Mouse (Mus musculus): ENCODE data around the gene Purb. TPM values are rescaled to one million over a fixed set of nuclear protein-coding genes. Genes with fewer than 3 reads are reported as not detected.

The Purb gene
- total RNA-seq, 1 experiment: 49.8 TPM

GRCm38 (mm10) chr11:6483103-6483502 is 7.4 kb upstream of the Purb start:
- Histone ChIP-seq H3K9ac (ENCODE audit: insufficient read depth, low read depth, low read length, poor library complexity, severe bottlenecking) (no peak overlapping the region), H3K4me3 (ENCODE audit: insufficient read depth in 1 of 2, low read depth in 1 of 2, low read length in 2 of 2, poor library complexity in 1 of 2, severe bottlenecking in 1 of 2) (no peak overlapping the region), H3K4me1 (ENCODE audit: control insufficient read depth in 2 of 2, insufficient read depth in 2 of 2, low read length in 2 of 2, poor library complexity in 1 of 2) (peaks cover 2 to 19% of the 10 kb centered on the region in 2 experiments; a peak in 3 of 4 replicates), H3K36me3 (ENCODE audit: control insufficient read depth, insufficient read depth, low read length, poor library complexity, severe bottlenecking) (no peaks in the 10 kb centered on the region), H3K9me3 (ENCODE audit: control insufficient read depth, insufficient read depth, low read depth, low read length) (no peaks in the 10 kb centered on the region), H3K27ac (ENCODE audit: insufficient read depth, low read depth, low read length, poor library complexity, severe bottlenecking) (no peak overlapping the region)
- in situ Hi-C loops (cut with MboI; ENCODE audit: low sequenced_read_pairs in 2 of 2, unreplicated experiment in 2 of 2): no loop called here
- TF ChIP-seq CHD2 (IDR thresholded peaks at IDR 0.05; ENCODE audit: low read depth, low read length) (no peak), ZNF384 (IDR thresholded peaks at IDR 0.05; ENCODE audit: low read depth, low read length) (no peak), ZC3H11A (IDR thresholded peaks at IDR 0.05; ENCODE audit: borderline replicate concordance, low read depth, low read length) (no peak), HCFC1 (IDR thresholded peaks at IDR 0.05; ENCODE audit: borderline replicate concordance, insufficient read depth, low read length) (no peak), MAFK (IDR thresholded peaks at IDR 0.05; ENCODE audit: insufficient read depth, low read depth, low read length) (no peak)
- DNase-seq (ENCODE audit: low read depth, low spot score): no peak

- TF ChIP-seq ZC3H11A (IDR thresholded peaks at IDR 0.05; ENCODE audit: borderline replicate concordance, low read depth, low read length): no peak
These were observed 6.0 kb upstream of the Purb start for GRCm38 (mm10) chr11:6481669-6482185.

GRCm38 (mm10) chr11:6480681-6481405 is 5.1 kb upstream of the Purb start:
- H3K9ac ChIP-seq (ENCODE audit: insufficient read depth, low read depth, low read length, poor library complexity, severe bottlenecking): no peak overlapping the region

More at GRCm38 (mm10) chr11:6481669-6482185, 6.0 kb upstream of the Purb start:
- no peak overlapping the region for H3K4me3 ChIP-seq (ENCODE audit: insufficient read depth in 1 of 2, low read depth in 1 of 2, low read length in 2 of 2, poor library complexity in 1 of 2, severe bottlenecking in 1 of 2)
- no peaks in the 10 kb centered on the region for H3K36me3 ChIP-seq (ENCODE audit: control insufficient read depth, insufficient read depth, low read length, poor library complexity, severe bottlenecking)
- H3K9ac ChIP-seq (ENCODE audit: insufficient read depth, low read depth, low read length, poor library complexity, severe bottlenecking): no peak overlapping the region
- H3K27ac ChIP-seq (ENCODE audit: insufficient read depth, low read depth, low read length, poor library complexity, severe bottlenecking): no peak overlapping the region
- no peak for DNase-seq (ENCODE audit: low read depth, low spot score)
- H3K9me3 ChIP-seq (ENCODE audit: control insufficient read depth, insufficient read depth, low read depth, low read length): no peaks in the 10 kb centered on the region
- peaks cover 2 to 14% of the 10 kb centered on the region in 2 experiments; a peak in 3 of 4 replicates for H3K4me1 ChIP-seq (ENCODE audit: control insufficient read depth in 2 of 2, insufficient read depth in 2 of 2, low read length in 2 of 2, poor library complexity in 1 of 2)
- in situ Hi-C loops (cut with MboI; ENCODE audit: low sequenced_read_pairs in 2 of 2, unreplicated experiment in 2 of 2): no loop called here

GRCm38 (mm10) chr11:6480191-6480590 is 4.5 kb upstream of the Purb start:
- in situ Hi-C loops (cut with MboI; ENCODE audit: low sequenced_read_pairs in 2 of 2, unreplicated experiment in 2 of 2): no loop called here
- Histone ChIP-seq H3K9ac (ENCODE audit: insufficient read depth, low read depth, low read length, poor library complexity, severe bottlenecking) (no peak overlapping the region), H3K4me3 (ENCODE audit: insufficient read depth in 1 of 2, low read depth in 1 of 2, low read length in 2 of 2, poor library complexity in 1 of 2, severe bottlenecking in 1 of 2) (no peak overlapping the region), H3K36me3 (ENCODE audit: control insufficient read depth, insufficient read depth, low read length, poor library complexity, severe bottlenecking) (no peaks in the 10 kb centered on the region), H3K27ac (ENCODE audit: insufficient read depth, low read depth, low read length, poor library complexity, severe bottlenecking) (no peak overlapping the region), H3K4me1 (ENCODE audit: control insufficient read depth in 2 of 2, insufficient read depth in 2 of 2, low read length in 2 of 2, poor library complexity in 1 of 2) (peaks cover 0 to 7% of the 10 kb centered on the region in 2 experiments; a peak in 3 of 4 replicates), H3K9me3 (ENCODE audit: control insufficient read depth, insufficient read depth, low read depth, low read length) (no peaks in the 10 kb centered on the region)
- TF ChIP-seq ZNF384 (IDR thresholded peaks at IDR 0.05; ENCODE audit: low read depth, low read length) (no peak), ZC3H11A (IDR thresholded peaks at IDR 0.05; ENCODE audit: borderline replicate concordance, low read depth, low read length) (no peak), HCFC1 (IDR thresholded peaks at IDR 0.05; ENCODE audit: borderline replicate concordance, insufficient read depth, low read length) (no peak), CHD2 (IDR thresholded peaks at IDR 0.05; ENCODE audit: low read depth, low read length) (no peak), MAFK (IDR thresholded peaks at IDR 0.05; ENCODE audit: insufficient read depth, low read depth, low read length) (no peak)
- no peak for DNase-seq (ENCODE audit: low read depth, low spot score)

More at GRCm38 (mm10) chr11:6480681-6481405, 5.1 kb upstream of the Purb start:
- no peaks in the 10 kb centered on the region for H3K9me3 ChIP-seq (ENCODE audit: control insufficient read depth, insufficient read depth, low read depth, low read length)
- no peak for TF ChIP-seq ZNF384 (IDR thresholded peaks at IDR 0.05; ENCODE audit: low read depth, low read length)
- no peak for TF ChIP-seq MAFK (IDR thresholded peaks at IDR 0.05; ENCODE audit: insufficient read depth, low read depth, low read length)
- TF ChIP-seq HCFC1 (IDR thresholded peaks at IDR 0.05; ENCODE audit: borderline replicate concordance, insufficient read depth, low read length): no peak
- no peak for TF ChIP-seq ZC3H11A (IDR thresholded peaks at IDR 0.05; ENCODE audit: borderline replicate concordance, low read depth, low read length)
- no peak for TF ChIP-seq CHD2 (IDR thresholded peaks at IDR 0.05; ENCODE audit: low read depth, low read length)
- DNase-seq (ENCODE audit: low read depth, low spot score): no peak
- no peak overlapping the region for H3K27ac ChIP-seq (ENCODE audit: insufficient read depth, low read depth, low read length, poor library complexity, severe bottlenecking)
- no peaks in the 10 kb centered on the region for H3K36me3 ChIP-seq (ENCODE audit: control insufficient read depth, insufficient read depth, low read length, poor library complexity, severe bottlenecking)
- in situ Hi-C loops (cut with MboI; ENCODE audit: low sequenced_read_pairs in 2 of 2, unreplicated experiment in 2 of 2): no loop called here
- peaks cover 0 to 10% of the 10 kb centered on the region in 2 experiments; a peak in 3 of 4 replicates for H3K4me1 ChIP-seq (ENCODE audit: control insufficient read depth in 2 of 2, insufficient read depth in 2 of 2, low read length in 2 of 2, poor library complexity in 1 of 2)
- H3K4me3 ChIP-seq (ENCODE audit: insufficient read depth in 1 of 2, low read depth in 1 of 2, low read length in 2 of 2, poor library complexity in 1 of 2, severe bottlenecking in 1 of 2): no peak overlapping the region
